Mouse (Mus musculus): Measurements from ENCODE around the gene Mab21l3.

- TF ChIP-seq CTCF (IDR thresholded peaks at IDR 0.05) (no peak), EP300 (IDR thresholded peaks at IDR 0.05) (no peak)
Observed at GRCm38 (mm10) chr3:101807646-101808045, 41.1 kb downstream of the Mab21l3 start.

Measured in lung, postnatal 0 days (tissue).